Mouse (Mus musculus): ENCODE measurements around the gene Frmd4b. TPM values are rescaled to one million over a fixed set of nuclear protein-coding genes. Genes with fewer than 3 reads are reported as not detected.
A peak's percentile ranks its signal among the peaks of the same experiment; 100 is the strongest.

The Frmd4b gene
- polyA plus RNA-seq, 1 experiment from 2014 or later, result 15.1 TPM

DNA sequence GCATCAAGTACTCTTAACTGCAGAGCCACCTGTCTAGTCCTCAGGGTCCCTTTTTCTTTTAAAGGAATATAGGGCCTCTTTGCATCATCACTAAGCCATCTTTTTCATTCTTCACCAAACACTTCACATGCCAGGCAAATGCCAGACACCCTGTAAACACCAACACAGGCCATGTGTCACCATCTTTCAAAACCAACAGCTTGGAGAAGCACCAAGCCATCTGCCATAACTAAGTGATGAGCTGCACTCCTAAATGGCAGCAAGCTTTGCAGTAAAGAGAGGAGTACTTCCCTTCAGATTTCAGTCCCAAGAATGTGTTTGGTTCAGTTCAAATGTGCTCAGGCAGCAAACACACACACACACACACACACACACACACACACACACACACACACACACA, 154.9 kb downstream of the Frmd4b start:
- Histone ChIP-seq H3K9ac (ENCODE audit: low read depth, low read length) (no peak overlapping the region), H3K9me3 (replicated peaks; ENCODE audit: control insufficient read depth, low read length, poor library complexity, severe bottlenecking) (no peaks in the 10 kb centered on the region), H3K4me2 (ENCODE audit: low read length) (no peak overlapping the region), H3K4me1 (ENCODE audit: control insufficient read depth, insufficient read depth, low read length) (peaks cover 8% of the 10 kb centered on the region), H3K27me3 (ENCODE audit: control insufficient read depth, insufficient read depth, low read depth, low read length) (no peaks in the 10 kb centered on the region), H3K27ac (ENCODE audit: low read length) (no peak overlapping the region), H3K36me3 (ENCODE audit: control insufficient read depth, insufficient read depth, low read length) (no peaks in the 10 kb centered on the region), H3K4me3 (ENCODE audit: low read depth, low read length) (no peak overlapping the region)
- ATAC-seq, result no peak

DNA sequence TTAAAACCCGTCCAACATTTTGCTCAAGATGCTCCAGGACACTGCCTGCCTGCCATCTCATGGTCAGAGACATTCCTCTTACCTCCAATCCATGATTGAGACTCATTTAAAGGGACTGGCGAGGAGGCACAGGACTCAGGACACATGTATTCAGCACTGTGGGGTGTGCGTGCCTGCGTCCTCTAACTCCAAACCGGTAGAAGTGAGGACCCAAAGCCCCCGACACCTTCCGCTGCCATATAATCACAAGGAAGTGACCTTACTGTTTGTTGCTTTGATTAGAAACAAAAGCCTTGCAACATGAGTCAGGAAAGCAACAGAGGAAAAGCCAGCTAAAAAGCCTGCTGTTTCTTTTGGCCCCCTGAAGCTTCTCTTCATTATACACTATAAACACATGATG, 158.2 kb downstream of the Frmd4b start:
- peaks cover 8% of the 10 kb centered on the region for H3K4me1 ChIP-seq (ENCODE audit: control insufficient read depth, insufficient read depth, low read length)
- no peak overlapping the region for H3K9ac ChIP-seq (ENCODE audit: low read depth, low read length)
- H3K4me3 ChIP-seq (ENCODE audit: low read depth, low read length), result no peak overlapping the region
- no peaks in the 10 kb centered on the region for H3K9me3 ChIP-seq (replicated peaks; ENCODE audit: control insufficient read depth, low read length, poor library complexity, severe bottlenecking)
- ATAC-seq, result no peak
- peak overlapping the region; percentile 63; the same call in 1 of the 2 replicates for H3K27ac ChIP-seq (ENCODE audit: low read length)
- H3K4me2 ChIP-seq (ENCODE audit: low read length), result no peak overlapping the region
- H3K27me3 ChIP-seq (ENCODE audit: control insufficient read depth, insufficient read depth, low read depth, low read length), result no peaks in the 10 kb centered on the region
- no peaks in the 10 kb centered on the region for H3K36me3 ChIP-seq (ENCODE audit: control insufficient read depth, insufficient read depth, low read length)
- WGBS, result 63% methylated on average over 7 of the region's 7 CpGs

DNA sequence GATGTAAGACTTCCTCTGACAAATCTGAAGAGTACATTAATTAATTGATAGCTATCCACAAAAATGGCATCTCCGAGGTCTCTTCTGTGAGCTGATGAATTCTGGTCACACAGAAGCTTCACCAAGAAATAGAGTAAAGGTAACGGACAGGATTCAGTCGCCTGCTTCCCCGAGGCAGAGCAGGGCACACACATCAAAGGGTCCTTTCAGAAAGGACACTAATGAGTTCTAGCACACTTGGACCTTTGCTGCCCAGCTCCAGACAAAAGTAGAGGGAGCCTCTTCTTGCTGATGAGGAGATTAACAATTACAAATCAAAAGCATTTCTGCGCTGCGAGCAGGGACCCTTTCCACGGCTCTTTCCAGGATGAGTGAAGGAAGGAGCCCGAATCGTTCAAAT, 159.0 kb downstream of the Frmd4b start:
- Histone ChIP-seq H3K27ac (ENCODE audit: low read length) (peak overlapping the region; percentile 63), H3K4me2 (ENCODE audit: low read length) (peak overlapping the region; percentile 41), H3K9ac (ENCODE audit: low read depth, low read length) (no peak overlapping the region), H3K36me3 (ENCODE audit: control insufficient read depth, insufficient read depth, low read length) (no peaks in the 10 kb centered on the region), H3K4me3 (ENCODE audit: low read depth, low read length) (peak overlapping the region; percentile 10; the same call in 1 of the 2 replicates), H3K27me3 (ENCODE audit: control insufficient read depth, insufficient read depth, low read depth, low read length) (no peaks in the 10 kb centered on the region), H3K9me3 (replicated peaks; ENCODE audit: control insufficient read depth, low read length, poor library complexity, severe bottlenecking) (no peaks in the 10 kb centered on the region), H3K4me1 (ENCODE audit: control insufficient read depth, insufficient read depth, low read length) (peaks cover 8% of the 10 kb centered on the region)
- WGBS, result 6% methylated on average over 9 of the region's 9 CpGs
- ATAC-seq, result no peak

DNA sequence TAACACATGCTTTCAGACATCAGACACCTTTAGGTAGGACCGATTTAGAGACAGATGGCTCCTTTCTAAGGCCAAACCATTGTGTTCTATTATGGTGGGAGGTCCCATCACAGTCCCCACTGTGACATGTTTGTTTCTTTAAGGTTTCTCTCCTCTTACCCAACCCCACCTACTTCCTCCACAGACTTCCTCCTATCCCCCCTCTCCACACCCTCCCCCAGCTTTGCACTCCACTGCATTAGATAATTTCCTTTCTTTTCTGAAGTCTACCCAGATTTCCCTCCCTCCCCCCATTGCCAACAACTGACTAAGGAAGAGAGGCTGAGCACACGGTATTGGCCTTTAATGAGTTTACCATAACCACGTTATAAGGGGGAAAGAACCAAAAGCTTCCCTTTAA, 159.4 kb downstream of the Frmd4b start:
- Histone ChIP-seq H3K9ac (ENCODE audit: low read depth, low read length) (no peak overlapping the region), H3K27me3 (ENCODE audit: control insufficient read depth, insufficient read depth, low read depth, low read length) (no peaks in the 10 kb centered on the region), H3K36me3 (ENCODE audit: control insufficient read depth, insufficient read depth, low read length) (no peaks in the 10 kb centered on the region), H3K27ac (ENCODE audit: low read length) (no peak overlapping the region), H3K4me2 (ENCODE audit: low read length) (no peak overlapping the region), H3K9me3 (replicated peaks; ENCODE audit: control insufficient read depth, low read length, poor library complexity, severe bottlenecking) (no peaks in the 10 kb centered on the region), H3K4me1 (ENCODE audit: control insufficient read depth, insufficient read depth, low read length) (peaks cover 8% of the 10 kb centered on the region), H3K4me3 (ENCODE audit: low read depth, low read length) (no peak overlapping the region)
- WGBS, result 19% methylated on average over 3 of the region's 3 CpGs
- ATAC-seq, result no peak

DNA sequence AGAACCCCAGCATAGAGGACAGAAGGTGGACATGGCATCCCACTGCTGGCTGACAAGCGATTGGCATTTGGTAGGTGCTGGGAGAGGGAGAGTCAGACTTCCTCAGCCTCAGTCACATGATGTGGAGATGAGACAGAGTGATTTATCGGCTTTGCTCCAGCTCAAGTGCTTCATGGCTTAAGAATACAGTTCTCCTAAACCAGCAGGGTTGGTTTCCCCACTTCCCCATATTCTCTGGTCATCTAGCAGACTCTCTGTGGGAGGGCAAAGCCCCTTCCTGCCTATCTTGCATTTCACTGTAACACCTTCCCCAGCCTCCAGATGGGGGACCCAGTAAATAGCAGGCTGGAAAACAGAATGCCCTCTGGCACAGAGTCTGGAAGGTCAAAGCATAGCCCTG, 160.1 kb downstream of the Frmd4b start:
- no peak overlapping the region for H3K27ac ChIP-seq (ENCODE audit: low read length)
- 59% methylated on average over 2 of the region's 2 CpGs for WGBS

DNA sequence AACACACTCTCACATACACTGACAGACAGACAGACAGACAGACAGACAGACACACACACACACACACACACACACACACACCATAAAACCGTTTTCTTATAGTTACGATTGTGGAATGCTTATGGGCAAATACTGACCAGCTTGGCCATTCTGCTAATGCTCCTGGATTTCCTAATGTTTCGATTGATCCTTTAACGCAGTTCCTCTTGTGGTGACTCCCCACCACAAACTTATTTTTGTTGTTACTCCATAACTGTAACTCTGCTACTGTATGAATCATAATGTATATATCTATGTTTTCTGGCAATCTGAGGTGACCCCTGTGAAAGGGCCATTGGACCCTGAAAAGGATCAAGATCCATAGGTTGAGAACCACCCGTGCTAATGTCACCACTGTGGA, 165.1 kb downstream of the Frmd4b start:
- Histone ChIP-seq H3K4me2 (ENCODE audit: low read length) (no peak overlapping the region), H3K27ac (ENCODE audit: low read length) (no peak overlapping the region), H3K9me3 (replicated peaks; ENCODE audit: control insufficient read depth, low read length, poor library complexity, severe bottlenecking) (no peaks in the 10 kb centered on the region), H3K4me1 (ENCODE audit: control insufficient read depth, insufficient read depth, low read length) (no peaks in the 10 kb centered on the region), H3K36me3 (ENCODE audit: control insufficient read depth, insufficient read depth, low read length) (no peaks in the 10 kb centered on the region), H3K9ac (ENCODE audit: low read depth, low read length) (no peak overlapping the region), H3K27me3 (ENCODE audit: control insufficient read depth, insufficient read depth, low read depth, low read length) (no peaks in the 10 kb centered on the region), H3K4me3 (ENCODE audit: low read depth, low read length) (no peak overlapping the region)
- no peak for ATAC-seq
- 91% methylated on average over 5 of the region's 5 CpGs for WGBS

More for the DNA sequence above, 160.1 kb downstream of the Frmd4b start:
- Histone ChIP-seq H3K9me3 (replicated peaks; ENCODE audit: control insufficient read depth, low read length, poor library complexity, severe bottlenecking) (no peaks in the 10 kb centered on the region), H3K36me3 (ENCODE audit: control insufficient read depth, insufficient read depth, low read length) (no peaks in the 10 kb centered on the region), H3K4me3 (ENCODE audit: low read depth, low read length) (no peak overlapping the region), H3K9ac (ENCODE audit: low read depth, low read length) (no peak overlapping the region), H3K4me1 (ENCODE audit: control insufficient read depth, insufficient read depth, low read length) (peaks cover 8% of the 10 kb centered on the region), H3K27me3 (ENCODE audit: control insufficient read depth, insufficient read depth, low read depth, low read length) (no peaks in the 10 kb centered on the region), H3K4me2 (ENCODE audit: low read length) (0 out of 2 replicates have a peak overlapping the region, but pooled peaks have one; percentile 1)
- no peak for ATAC-seq

DNA sequence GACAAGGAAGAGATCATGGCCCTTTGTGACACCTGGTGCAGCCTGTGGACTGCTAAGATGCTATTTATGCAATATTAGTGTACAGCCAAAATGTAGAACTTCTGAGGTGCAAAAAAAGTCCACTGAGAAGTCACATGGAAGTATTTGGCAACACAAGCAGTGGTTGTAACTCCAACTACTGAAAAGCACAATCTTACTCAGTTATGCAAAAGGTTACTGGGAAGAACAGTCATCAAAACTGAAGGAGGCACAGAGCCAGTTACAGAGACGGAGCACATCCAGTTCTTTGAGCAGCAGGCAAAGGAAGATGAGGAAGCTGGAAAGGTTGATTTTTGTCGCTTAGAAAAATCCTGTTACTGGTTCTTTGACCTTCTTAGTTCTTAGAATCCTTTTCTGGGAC, 167.5 kb downstream of the Frmd4b start:
- Histone ChIP-seq H3K4me1 (ENCODE audit: control insufficient read depth, insufficient read depth, low read length) (no peaks in the 10 kb centered on the region), H3K9ac (ENCODE audit: low read depth, low read length) (no peak overlapping the region), H3K27me3 (ENCODE audit: control insufficient read depth, insufficient read depth, low read depth, low read length) (no peaks in the 10 kb centered on the region), H3K4me3 (ENCODE audit: low read depth, low read length) (no peak overlapping the region), H3K27ac (ENCODE audit: low read length) (no peak overlapping the region), H3K36me3 (ENCODE audit: control insufficient read depth, insufficient read depth, low read length) (no peaks in the 10 kb centered on the region), H3K4me2 (ENCODE audit: low read length) (no peak overlapping the region), H3K9me3 (replicated peaks; ENCODE audit: control insufficient read depth, low read length, poor library complexity, severe bottlenecking) (no peaks in the 10 kb centered on the region)
- no peak for ATAC-seq
- WGBS, result 95% methylated on average over 2 of the region's 2 CpGs

DNA sequence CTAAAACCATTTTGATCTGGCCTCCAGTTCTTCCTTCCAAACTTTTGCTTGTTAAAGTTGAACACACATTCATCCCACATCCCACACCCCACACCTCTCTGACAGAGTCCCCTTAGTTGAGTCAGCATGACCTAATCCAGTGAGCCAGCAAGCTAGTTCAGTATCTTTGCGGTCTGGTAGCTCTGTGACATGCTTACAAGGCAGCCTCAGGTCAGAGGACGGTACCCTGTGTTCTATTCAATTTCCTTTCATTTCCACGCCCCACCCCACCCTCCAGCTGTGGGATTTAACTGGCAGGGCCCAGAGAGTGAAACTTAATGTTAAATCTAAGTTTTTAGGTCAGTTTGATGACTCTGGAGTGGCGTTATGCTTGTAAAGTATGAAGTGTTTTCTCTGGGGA, 170.3 kb downstream of the Frmd4b start:
- no peaks in the 10 kb centered on the region for H3K4me1 ChIP-seq (ENCODE audit: control insufficient read depth, insufficient read depth, low read length)
- no peaks in the 10 kb centered on the region for H3K9me3 ChIP-seq (replicated peaks; ENCODE audit: control insufficient read depth, low read length, poor library complexity, severe bottlenecking)
- no peaks in the 10 kb centered on the region for H3K27me3 ChIP-seq (ENCODE audit: control insufficient read depth, insufficient read depth, low read depth, low read length)
- no peaks in the 10 kb centered on the region for H3K36me3 ChIP-seq (ENCODE audit: control insufficient read depth, insufficient read depth, low read length)
- no peak overlapping the region for H3K4me3 ChIP-seq (ENCODE audit: low read depth, low read length)
- WGBS, result 53% methylated on average over 4 of the region's 4 CpGs
- H3K27ac ChIP-seq (ENCODE audit: low read length), result no peak overlapping the region
- H3K9ac ChIP-seq (ENCODE audit: low read depth, low read length), result no peak overlapping the region
- no peak for ATAC-seq
- H3K4me2 ChIP-seq (ENCODE audit: low read length), result no peak overlapping the region

DNA sequence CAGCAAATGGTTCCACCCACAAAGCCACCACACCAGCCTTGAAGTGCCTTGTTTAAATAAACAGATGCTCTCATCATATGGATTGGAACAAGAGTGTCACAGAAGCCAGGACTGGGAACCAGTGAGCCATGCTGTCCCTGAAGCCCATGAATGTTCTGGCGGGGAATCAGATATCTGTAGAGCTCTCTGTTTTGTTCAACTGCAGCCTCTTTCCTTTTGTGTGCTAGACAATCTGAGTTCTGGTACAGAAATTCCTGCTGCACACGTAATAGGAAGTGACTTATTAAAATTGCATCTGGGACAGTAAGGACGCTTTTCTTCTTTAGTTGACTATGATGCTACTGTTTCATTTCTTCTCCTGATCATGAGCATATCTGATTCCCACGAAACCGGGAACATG, 173.2 kb downstream of the Frmd4b start:
- WGBS, result 84% methylated on average over 5 of the region's 5 CpGs
- no peaks in the 10 kb centered on the region for H3K9me3 ChIP-seq (replicated peaks; ENCODE audit: control insufficient read depth, low read length, poor library complexity, severe bottlenecking)
- ATAC-seq, result no peak
- H3K4me1 ChIP-seq (ENCODE audit: control insufficient read depth, insufficient read depth, low read length), result no peaks in the 10 kb centered on the region
- H3K36me3 ChIP-seq (ENCODE audit: control insufficient read depth, insufficient read depth, low read length), result no peaks in the 10 kb centered on the region
- H3K27me3 ChIP-seq (ENCODE audit: control insufficient read depth, insufficient read depth, low read depth, low read length), result no peaks in the 10 kb centered on the region
- H3K4me2 ChIP-seq (ENCODE audit: low read length), result no peak overlapping the region
- no peak overlapping the region for H3K27ac ChIP-seq (ENCODE audit: low read length)
- H3K9ac ChIP-seq (ENCODE audit: low read depth, low read length), result no peak overlapping the region
- H3K4me3 ChIP-seq (ENCODE audit: low read depth, low read length), result no peak overlapping the region

DNA sequence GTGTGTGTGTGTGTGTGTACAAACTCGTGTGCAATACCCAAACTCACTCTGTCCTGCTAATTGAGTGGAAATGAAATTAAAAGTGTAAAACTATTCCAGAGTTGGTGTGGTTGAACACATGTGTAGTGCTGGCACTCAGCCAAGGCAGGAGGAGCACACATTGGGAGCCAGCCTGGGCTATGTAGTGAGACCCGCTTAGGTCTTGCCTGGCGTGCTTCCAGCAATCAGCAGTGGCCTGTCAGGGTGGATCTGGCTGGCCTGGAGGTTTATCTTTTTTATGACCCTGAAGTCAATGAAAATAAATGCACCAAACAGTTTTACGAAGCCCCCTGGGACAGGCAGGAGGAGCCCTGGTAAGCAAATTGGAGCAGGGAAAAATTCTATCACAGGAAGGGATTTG, 173.8 kb downstream of the Frmd4b start:
- Histone ChIP-seq H3K27me3 (ENCODE audit: control insufficient read depth, insufficient read depth, low read depth, low read length) (no peaks in the 10 kb centered on the region), H3K4me3 (ENCODE audit: low read depth, low read length) (no peak overlapping the region), H3K4me1 (ENCODE audit: control insufficient read depth, insufficient read depth, low read length) (no peaks in the 10 kb centered on the region), H3K27ac (ENCODE audit: low read length) (no peak overlapping the region), H3K4me2 (ENCODE audit: low read length) (no peak overlapping the region), H3K9me3 (replicated peaks; ENCODE audit: control insufficient read depth, low read length, poor library complexity, severe bottlenecking) (no peaks in the 10 kb centered on the region), H3K36me3 (ENCODE audit: control insufficient read depth, insufficient read depth, low read length) (no peaks in the 10 kb centered on the region), H3K9ac (ENCODE audit: low read depth, low read length) (no peak overlapping the region)
- ATAC-seq, result no peak
- WGBS, result 77% methylated on average over 4 of the region's 4 CpGs

Data from midbrain, embryonic 16.5 days (tissue).